Mouse (Mus musculus) bone marrow, adult 2 months (tissue): Measurements from ENCODE around the gene Mrpl43.

Source experiments
- CTCF ChIP-seq: fragments of 200-500 bp; IDR thresholded peaks from 2 replicates; pipeline ENCODE4 v1.5.1; 2011; ENCODE audit warnings: low read length, control low read depth; ENCODE audit not compliant: control insufficient read depth, insufficient read depth
- POLR2A ChIP-seq: fragments of 200-500 bp; IDR thresholded peaks from 2 replicates; pipeline ENCODE4 v1.6.1; 2011; ENCODE audit warnings: low read depth, mild to moderate bottlenecking, control low read depth, low read length, borderline replicate concordance; ENCODE audit not compliant: control insufficient read depth

DNA sequence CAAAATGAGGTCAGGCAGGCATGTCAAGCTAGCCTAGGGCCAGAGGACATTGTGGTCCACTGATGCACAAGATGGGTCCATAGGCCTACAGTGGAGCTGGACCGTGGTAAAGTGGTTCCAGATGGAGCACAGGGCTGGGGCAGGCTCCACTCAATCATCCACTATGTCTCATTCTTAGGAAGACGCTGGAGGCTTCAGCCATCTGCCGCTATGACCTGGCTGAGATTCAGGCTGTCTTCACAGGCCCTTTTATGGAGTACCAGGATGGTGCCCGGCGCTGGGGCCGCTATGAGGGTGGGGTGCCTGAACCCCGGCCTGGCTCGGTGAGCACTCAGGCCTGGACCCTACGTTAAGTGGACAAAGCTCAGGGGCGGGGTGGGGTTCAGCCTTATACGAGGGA is 8.5 kb downstream of the Mrpl43 start:
- TF ChIP-seq CTCF (no peak), POLR2A (no peak)
